In the genomic region with DNA sequence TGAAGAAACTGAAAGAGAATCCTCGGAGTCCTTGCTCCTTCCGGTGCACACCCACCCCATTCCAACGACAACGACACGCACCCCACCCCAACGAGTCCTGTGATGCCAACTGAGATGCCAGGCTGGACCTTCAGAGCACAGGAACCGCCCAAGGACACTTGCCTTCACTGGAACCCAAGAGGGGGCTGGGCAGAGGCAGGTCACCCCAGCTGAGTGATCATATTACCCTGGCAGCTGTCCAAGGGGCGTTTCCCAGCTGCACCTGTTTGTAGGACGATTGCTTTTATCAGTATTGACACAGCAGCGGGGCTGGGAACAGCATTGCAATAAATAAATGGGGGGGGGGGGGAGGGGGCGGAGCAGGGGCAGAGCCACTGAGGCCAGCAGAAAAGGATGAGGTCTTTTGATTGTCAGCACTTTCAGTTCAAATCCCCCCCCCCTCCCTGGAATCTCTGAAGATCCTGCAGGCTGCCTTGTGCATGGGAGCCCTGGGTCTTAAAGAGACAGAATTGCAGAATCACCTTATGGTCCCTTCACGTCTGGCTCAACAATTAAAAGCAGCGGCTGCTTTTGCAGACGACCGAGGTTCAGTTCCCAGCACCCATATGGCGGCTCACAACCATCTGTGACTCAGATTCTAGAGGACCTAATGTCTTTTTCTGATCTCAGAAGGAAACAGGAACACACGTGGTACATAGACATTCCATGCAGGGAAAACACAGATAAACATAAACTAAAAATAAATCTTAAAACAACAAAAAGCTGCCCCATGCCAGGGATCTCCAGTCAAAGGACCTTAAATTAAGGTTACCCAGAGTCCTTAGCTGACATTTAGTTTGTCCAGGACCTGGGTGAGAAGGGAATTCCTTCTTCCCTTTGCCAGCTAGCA, we compare ENCODE assay signal across 7 mouse cellular contexts. TPM values are rescaled to one million over a fixed set of nuclear protein-coding genes. Genes with fewer than 3 reads are reported as not detected.
A peak's percentile ranks its signal among the peaks of the same experiment; 100 is the strongest.
DNase-seq lines count a peak whose midpoint lies in the region; ATAC-seq lines count a peak whose summit lies in the region.

No protein-coding gene starts in this region.

- H3K27ac ChIP-seq in forebrain, embryonic 14.5 days (ENCODE audit: low read depth, low read length), result peak overlapping the region; percentile 17; the same call in 1 of the 2 replicates
- peak overlapping the region; percentile 89; the same call in 1 of the 2 replicates for H3K27ac ChIP-seq in hindbrain, embryonic 12.5 days
- no peak overlapping the region for H3K27ac ChIP-seq in limb, embryonic 13.5 days
- 0 out of 2 replicates have a peak overlapping the region, but pooled peaks have one; percentile 13 for H3K27ac ChIP-seq in midbrain, embryonic 15.5 days

- H3K27me3 ChIP-seq in forebrain, embryonic 14.5 days (replicated peaks; ENCODE audit: control insufficient read depth, insufficient read depth, low read length), result no peaks in the 10 kb centered on the region
- H3K27me3 ChIP-seq in hindbrain, embryonic 12.5 days, result no peaks in the 10 kb centered on the region
- H3K27me3 ChIP-seq in limb, embryonic 13.5 days, result no peaks in the 10 kb centered on the region
- no peaks in the 10 kb centered on the region for H3K27me3 ChIP-seq in midbrain, embryonic 15.5 days (replicated peaks)

- H3K4me1 ChIP-seq in forebrain, embryonic 14.5 days (ENCODE audit: control insufficient read depth, insufficient read depth, low read length), result peaks cover 5% of the 10 kb centered on the region; the same call in 1 of the 2 replicates
- H3K4me1 ChIP-seq in hindbrain, embryonic 12.5 days, result peaks cover 32% of the 10 kb centered on the region
- H3K4me1 ChIP-seq in limb, embryonic 13.5 days, result peaks cover 33% of the 10 kb centered on the region
- peaks cover 16% of the 10 kb centered on the region for H3K4me1 ChIP-seq in midbrain, embryonic 15.5 days

- ATAC-seq in forebrain, embryonic 14.5 days, result peak; percentile 8; the same call in 1 of the 2 replicates
- ATAC-seq in hindbrain, embryonic 12.5 days (ENCODE audit: low FRiP score), result no peak
- no peak for ATAC-seq in limb, embryonic 13.5 days (ENCODE audit: low FRiP score, low read depth)
- ATAC-seq in midbrain, embryonic 15.5 days (replicated peaks), result no peak

- H3K9ac ChIP-seq in forebrain, embryonic 14.5 days (ENCODE audit: low read length), result no peak overlapping the region
- no peak overlapping the region for H3K9ac ChIP-seq in hindbrain, embryonic 12.5 days
- no peak overlapping the region for H3K9ac ChIP-seq in limb, embryonic 13.5 days
- H3K9ac ChIP-seq in midbrain, embryonic 15.5 days, result no peak overlapping the region

- H3K9me3 ChIP-seq in forebrain, embryonic 14.5 days (replicated peaks; ENCODE audit: control insufficient read depth, low read length), result no peaks in the 10 kb centered on the region
- no peaks in the 10 kb centered on the region for H3K9me3 ChIP-seq in hindbrain, embryonic 12.5 days (replicated peaks)
- no peaks in the 10 kb centered on the region for H3K9me3 ChIP-seq in limb, embryonic 13.5 days
- no peaks in the 10 kb centered on the region for H3K9me3 ChIP-seq in midbrain, embryonic 15.5 days

- WGBS in forebrain, embryonic 14.5 days, result 21% methylated on average over 17 of the region's 17 CpGs
- 21% methylated on average over 16 of the region's 17 CpGs for whole genome bisulfite sequencing in hindbrain, embryonic 12.5 days
- 19% methylated on average over 16 of the region's 17 CpGs for WGBS in limb, embryonic 13.5 days
- WGBS in midbrain, embryonic 15.5 days, result 18% methylated on average over 16 of the region's 17 CpGs

- no peaks in the 10 kb centered on the region for H3K36me3 ChIP-seq in forebrain, embryonic 14.5 days (ENCODE audit: control insufficient read depth, insufficient read depth, low read length)
- no peaks in the 10 kb centered on the region for H3K36me3 ChIP-seq in hindbrain, embryonic 12.5 days
- no peaks in the 10 kb centered on the region for H3K36me3 ChIP-seq in limb, embryonic 13.5 days
- no peaks in the 10 kb centered on the region for H3K36me3 ChIP-seq in midbrain, embryonic 15.5 days (replicated peaks)

- peak; percentile 80 for DNase-seq in ES-CJ7 (ENCODE audit: low read depth, low spot score)
- DNase-seq in adrenal gland, adult 8-10 months, result peak; percentile 83
- peak; percentile 55 for DNase-seq in forebrain, embryonic 14.5 days (ENCODE audit: low spot score)
- peak; percentile 49 for DNase-seq in testis, postnatal 14 days (ENCODE audit: low spot score)

- H3K4me3 ChIP-seq in forebrain, embryonic 14.5 days (ENCODE audit: low read depth, low read length), result no peak overlapping the region
- H3K4me3 ChIP-seq in hindbrain, embryonic 12.5 days, result no peak overlapping the region
- no peak overlapping the region for H3K4me3 ChIP-seq in limb, embryonic 13.5 days
- H3K4me3 ChIP-seq in midbrain, embryonic 15.5 days, result no peak overlapping the region

- peak overlapping the region; percentile 28; the same call in 1 of the 2 replicates for H3K4me2 ChIP-seq in forebrain, embryonic 14.5 days (ENCODE audit: low read length)
- peak overlapping the region; percentile 21 for H3K4me2 ChIP-seq in hindbrain, embryonic 12.5 days (replicated peaks)
- peak overlapping the region; percentile 78 for H3K4me2 ChIP-seq in limb, embryonic 13.5 days (replicated peaks)
- peak overlapping the region; percentile 18 for H3K4me2 ChIP-seq in midbrain, embryonic 15.5 days

RNA-seq across cellular contexts. Expression of a gene that starts 52.0 kb away (rescaled TPM):
- 100 to 1,000 TPM in 1 of 4 experiments, 10 to 100 TPM in 3; 55.1 to 168 (median 83.0) TPM for total RNA-seq in adrenal gland, adult 8-10 months (2022)
- 11.4 and 15.7 TPM in 2 replicates for polyA plus RNA-seq in forebrain, embryonic 14.5 days (2014; fragmentation: Nextera tagmentation; extraction: Ambion mirVana)
- 17.8 and 19.2 TPM in 2 replicates for polyA plus RNA-seq in hindbrain, embryonic 12.5 days (2016; fragmentation: Nextera tagmentation; extraction: Ambion mirVana)
- polyA plus RNA-seq in limb, embryonic 13.5 days (2015; fragmentation: Nextera tagmentation; extraction: Ambion mirVana), result 18.9 and 22.3 TPM in 2 replicates
- 10.3 and 10.9 TPM in 2 replicates for polyA plus RNA-seq in midbrain, embryonic 15.5 days (2015; fragmentation: Nextera tagmentation; extraction: Ambion mirVana)

Comparison
In these comparisons a context has a peak if more than half of its experiments do, and no peak if none do; other contexts are left out.
1. H3K4me2 ChIP-seq: peak in every context shown above with its lines; median percentile 78 in limb, embryonic 13.5 days; 28 in forebrain, embryonic 14.5 days; 21 in hindbrain, embryonic 12.5 days; 18 in midbrain, embryonic 15.5 days.